Mouse (Mus musculus) liver, adult (tissue): ENCODE data around the gene Fli1.

Experiments used
- GATA4 ChIP-seq: IDR thresholded peaks from 2 replicates; pipeline ENCODE4 v1.6.1; 2014; ENCODE audit warnings: mild to moderate bottlenecking, low read length; ENCODE audit not compliant: insufficient replicate concordance

Fli1 gene

DNA sequence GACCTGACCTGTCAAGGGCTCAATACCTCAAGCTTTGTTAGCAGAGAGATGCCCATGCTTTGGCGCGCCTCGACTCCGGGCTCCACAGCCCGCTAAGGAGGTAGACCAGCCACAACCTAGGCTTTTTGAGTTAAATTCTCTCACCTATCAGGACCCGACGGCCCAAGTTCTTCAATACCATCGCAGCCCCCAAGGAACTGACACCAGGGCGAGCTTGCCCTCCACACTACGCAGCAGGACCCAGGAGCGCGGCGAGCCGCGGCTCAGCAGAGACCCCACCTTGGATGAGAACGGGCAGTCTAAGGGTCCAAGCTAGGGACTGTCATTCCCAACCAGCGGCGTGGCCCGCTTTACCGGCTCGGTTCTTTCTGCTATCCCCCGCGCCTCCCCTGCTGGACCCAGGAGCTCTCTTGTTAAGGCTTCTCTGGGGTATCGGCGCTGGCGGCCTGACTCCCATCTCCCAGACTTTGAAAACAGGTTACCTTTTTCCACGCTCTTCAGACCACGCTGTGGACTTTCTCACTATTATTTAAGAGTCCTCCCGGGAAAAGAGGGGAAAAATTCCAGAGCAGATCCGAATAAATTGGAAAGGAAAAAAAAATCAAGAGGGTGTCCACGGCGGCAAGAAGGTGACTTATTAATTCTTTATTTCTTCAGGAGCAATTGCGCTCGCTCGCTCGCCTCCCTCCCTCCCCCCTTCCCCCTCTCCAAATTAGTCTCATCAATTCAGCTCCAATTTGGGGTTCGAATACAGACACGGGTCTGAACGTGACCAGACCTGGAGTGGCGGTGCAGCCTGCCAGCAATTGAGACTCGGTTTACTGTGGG, at the start of gene Fli1:
Gene Fli1 (minus strand): TSS at position 650 of the 828 bp plus-strand sequence.
- no peak for TF ChIP-seq GATA4

DNA sequence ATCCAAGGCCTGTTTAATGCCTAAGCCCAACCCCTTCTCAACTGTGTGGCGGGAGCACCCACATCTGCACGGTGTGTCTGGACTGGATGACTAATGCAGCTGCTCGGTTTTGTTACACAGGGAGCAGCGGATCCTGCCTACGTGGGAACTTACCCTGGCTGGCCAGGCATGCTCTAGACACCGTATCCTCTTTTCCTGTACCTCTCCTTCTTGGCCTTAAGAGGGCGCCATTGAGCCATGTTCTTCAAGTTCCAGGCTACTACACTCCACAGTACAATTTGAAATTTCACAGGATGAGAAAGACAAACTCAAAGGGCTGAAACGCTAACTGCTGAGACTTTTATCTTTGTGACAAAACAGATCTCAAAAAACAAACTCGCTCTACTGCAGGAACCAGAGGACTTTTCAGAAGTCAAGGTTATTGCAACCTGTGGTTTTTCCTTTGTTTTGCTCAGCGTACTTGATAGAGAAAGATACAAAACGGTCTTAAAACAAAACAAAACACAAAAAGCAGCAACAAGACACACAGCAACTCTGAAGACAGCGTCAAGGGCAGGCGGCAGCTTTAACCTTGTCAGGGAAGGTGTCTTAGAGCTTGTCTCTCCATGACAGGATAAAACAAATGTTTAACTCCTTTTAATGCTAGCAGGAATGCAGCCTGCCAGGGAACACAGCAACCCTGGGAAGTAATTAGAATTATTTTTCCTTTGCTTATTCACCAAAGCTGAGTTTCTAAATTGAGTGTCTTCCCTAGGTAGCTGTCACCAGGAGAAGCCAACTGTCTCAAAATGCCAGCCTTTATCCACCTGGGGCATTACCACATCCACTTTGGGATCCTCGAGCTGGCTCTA, 49.3 kb upstream of the Fli1 start:
- TF ChIP-seq GATA4: no peak

DNA sequence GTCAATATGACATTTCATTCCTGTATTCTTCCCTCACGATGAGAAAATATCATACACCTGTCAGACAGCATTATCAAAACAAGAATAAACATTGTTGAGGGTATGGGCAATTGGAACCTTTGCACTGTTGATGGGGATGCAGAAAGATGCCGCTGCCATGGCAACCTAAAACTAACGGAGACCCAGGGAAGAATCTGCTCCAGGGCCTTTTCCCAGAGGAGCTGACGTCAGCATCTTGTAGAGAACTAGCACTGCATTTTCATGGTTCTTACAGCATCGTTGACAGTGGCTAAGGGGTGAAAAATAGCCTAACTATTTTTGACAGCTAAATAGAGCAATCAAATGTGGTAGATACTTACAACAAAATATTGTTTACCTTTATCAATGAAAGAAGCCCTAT, 47.9 kb upstream of the Fli1 start:
- TF ChIP-seq GATA4: no peak

DNA sequence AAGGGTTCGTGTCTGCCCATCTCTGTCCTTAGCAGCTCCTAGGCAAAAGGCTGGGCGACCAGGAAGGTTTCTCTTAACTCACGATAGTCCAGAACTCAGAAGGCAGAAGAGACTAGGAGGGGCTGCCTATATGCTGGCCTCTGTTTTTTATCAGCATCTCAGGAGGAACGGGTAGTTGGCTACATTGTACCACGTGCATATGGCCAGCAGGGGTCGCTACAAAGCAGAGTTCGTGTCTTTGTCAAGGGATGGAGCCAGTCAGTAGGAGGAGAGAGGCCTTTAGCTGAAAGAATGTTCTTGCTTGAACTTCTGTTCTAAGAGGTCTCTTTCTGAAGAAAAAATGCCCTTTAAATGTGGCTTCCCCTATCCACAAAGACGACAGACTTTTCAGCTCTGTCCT, 47.2 kb upstream of the Fli1 start:
- TF ChIP-seq GATA4: no peak

DNA sequence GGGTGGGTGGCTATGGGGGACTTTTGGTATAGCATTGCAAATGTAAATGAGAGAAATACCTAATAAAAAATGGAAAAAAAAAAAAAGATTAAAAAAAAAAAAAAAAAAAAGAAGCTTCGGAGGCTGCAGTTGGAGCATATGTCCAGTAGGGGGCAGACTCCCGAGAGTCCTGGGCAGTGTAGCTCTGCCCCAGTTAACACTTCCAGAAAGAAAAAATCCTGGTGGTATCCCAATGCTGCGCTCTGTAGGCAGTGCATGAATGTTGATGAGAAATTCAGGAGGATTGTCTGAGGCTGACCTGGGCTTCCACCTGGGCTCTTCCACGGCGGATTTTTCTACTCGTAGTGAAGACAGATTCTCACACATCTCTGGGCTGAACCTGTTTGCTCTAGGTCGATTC, 42.7 kb upstream of the Fli1 start:
- no peak for TF ChIP-seq GATA4

DNA sequence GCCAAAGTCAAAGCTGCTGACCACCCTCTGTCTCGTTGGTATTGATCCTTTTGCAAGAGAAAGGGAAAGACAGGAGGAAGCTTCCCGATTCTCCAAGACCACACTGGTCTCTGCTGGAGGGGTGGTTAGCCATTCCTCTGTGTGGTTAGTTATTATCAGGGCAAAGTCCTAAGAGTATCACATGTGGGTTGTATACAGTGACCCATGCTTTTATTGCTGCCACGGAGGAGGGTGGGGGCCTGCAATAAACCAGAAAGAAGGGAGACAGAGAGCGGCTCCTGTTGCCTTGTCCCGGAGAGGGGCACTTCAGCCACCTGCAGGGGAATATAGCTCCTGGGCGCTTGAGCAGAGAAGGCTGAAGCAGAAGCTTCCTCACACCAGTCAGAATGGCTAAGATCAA, 41.2 kb upstream of the Fli1 start:
- TF ChIP-seq GATA4: no peak

DNA sequence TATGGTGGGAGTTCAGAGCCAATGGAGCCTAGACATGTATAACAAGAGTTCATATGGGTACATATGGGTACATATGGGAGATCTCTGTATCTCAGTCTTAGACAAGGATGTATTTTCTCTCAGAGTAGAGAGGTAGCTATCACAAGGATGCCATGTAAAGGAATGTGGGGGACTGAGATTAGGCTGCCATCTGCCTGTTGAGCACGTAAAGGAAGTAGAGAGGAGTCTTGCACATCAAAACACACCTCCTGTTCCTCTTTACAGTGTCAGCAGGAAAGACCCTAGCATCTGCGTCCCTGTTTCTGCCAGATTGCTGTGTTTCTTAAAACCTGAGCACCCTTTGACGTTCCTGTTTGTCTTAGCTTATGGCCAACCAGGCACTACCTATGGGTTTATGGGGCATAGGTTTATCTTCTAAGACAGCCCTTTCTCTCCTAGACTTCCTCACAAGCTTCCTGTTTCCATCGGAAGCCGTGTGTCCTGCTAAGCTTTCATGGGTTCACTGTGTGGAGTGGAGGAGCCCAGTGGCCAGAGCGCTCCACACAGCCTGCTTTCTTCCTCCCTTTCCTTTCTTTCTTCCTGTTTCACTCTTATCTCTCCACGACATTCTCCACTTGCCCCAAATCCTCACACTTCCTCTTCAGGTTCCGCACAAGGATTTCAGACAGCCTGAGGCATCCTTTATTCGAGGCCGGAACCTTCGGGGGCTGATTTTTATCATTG, 39.4 kb upstream of the Fli1 start:
- no peak for TF ChIP-seq GATA4

GRCm38 (mm10) chr9:32578411-32578810, 35.8 kb upstream of the Fli1 start:
- TF ChIP-seq GATA4: no peak

DNA sequence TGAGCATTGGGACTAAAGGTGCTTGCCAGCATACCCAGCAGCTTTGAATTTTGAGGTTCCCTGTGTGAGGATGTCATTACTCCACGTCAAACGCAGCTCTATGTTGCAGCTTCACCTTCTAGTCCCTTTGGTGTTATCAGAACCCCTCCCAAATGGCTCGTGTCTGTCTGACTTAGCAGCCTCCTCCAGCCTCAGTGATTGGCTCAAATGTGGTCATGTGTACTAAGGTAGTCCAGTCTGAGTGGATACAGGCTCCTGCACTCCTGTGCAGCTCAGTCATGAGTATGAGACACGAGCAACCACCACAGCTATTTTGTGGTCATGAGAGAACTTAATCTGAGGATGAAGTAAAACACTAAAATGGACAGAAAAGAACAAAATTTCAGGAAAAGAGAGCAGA, 31.0 kb upstream of the Fli1 start:
- TF ChIP-seq GATA4: no peak

DNA sequence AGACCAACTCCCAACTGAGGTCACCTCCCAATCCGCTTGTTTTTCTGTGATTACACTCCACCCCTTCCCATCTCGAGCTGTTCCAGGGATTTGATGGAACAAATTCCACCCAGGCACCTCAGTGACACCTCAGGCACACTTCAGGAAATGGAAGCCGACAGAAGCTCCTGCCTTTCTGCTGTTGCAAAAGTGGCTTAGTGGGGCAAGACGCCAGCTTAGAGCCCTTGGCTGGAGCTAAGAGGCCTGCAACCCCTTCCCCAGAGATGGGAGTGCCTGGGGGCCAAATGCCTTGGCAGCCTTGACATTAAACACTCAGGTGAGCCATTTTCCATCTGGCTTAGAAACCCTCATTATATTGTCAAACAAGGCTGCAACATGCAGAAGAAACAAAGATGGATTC, 29.0 kb upstream of the Fli1 start:
- TF ChIP-seq GATA4: no peak

DNA sequence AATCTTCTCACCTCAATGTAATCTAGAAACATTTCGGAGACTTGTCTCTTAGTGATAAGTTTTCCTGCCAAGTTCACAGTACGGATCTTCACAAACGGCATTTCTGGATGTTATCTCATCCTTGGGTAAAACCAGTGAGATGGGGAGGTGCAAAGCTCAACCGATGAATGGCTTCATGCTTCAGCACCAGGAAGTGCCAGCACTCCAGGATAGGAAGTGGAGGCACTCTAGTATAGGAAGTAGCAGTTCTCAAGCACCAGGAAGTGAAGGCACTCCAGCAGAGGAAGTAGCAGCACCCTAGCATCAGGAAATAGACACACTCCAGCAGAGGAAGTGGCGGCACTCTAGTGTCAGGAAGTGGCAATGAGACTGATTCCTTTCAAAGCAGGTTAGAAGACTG, 27.9 kb upstream of the Fli1 start:
- no peak for TF ChIP-seq GATA4

- TF ChIP-seq GATA4: no peak
These were observed 26.6 kb upstream of the Fli1 start for GRCm38 (mm10) chr9:32569261-32569660.

DNA sequence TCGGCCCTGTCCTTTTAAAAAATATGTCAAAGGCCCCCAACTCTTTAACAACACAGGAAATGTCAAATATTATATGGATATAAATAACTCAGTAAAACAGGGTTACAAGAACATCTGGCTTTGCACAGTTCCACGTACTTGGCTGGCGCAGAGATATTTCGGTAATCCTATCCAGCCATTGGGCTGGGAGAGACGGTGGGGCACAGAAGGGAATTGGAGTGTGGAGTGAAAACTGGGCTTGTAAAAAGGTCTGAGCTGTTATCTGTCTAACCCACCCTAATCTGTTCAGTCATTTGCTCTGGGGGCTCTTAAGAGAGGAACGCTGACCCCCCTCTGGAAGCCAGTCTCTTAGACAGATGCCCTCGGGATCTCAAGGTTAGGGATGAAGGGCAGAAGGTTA, 24.9 kb upstream of the Fli1 start:
- TF ChIP-seq GATA4: no peak

DNA sequence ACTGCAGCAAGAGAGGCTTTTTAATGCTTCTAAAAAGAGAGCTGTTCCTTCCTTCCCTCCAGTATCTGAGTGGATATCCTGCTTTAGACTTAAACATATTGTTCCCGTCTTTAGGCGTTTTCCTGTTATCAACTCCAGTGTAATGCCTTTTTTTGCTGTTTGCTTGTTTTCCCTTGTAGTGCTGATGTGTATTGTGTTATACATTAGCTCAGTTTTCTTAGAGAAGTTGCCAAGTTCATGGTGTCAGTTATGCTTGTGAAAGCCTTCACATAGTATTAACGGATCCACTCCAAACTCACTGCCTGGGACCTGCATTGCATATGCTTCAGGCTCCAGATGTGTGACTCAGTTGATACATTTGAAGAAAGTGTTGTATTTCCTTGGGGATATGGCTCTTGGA, 22.6 kb upstream of the Fli1 start:
- TF ChIP-seq GATA4: no peak; the same call in 1 of the 2 replicates

DNA sequence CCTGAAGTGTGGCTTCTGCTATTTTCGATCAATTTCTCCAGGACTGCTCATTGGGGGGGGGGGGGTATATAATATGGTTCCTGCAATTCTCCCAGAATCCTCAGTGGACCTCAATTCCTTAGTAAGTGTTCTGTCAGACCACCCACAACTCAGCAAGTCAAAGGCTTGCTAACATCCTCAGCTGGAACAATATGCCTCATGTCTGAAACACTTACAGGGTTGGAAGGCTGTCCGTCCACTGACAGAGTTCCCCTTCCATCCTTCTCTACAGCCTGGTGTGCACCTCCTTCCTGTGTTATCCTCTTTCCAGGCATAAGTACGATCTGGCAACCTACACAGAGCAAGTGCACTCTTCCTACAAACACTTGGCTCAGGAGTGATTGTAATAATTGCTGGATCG, 20.2 kb upstream of the Fli1 start:
- no peak for TF ChIP-seq GATA4

GRCm38 (mm10) chr9:32562409-32562808, 19.7 kb upstream of the Fli1 start:
- no peak for TF ChIP-seq GATA4

GRCm38 (mm10) chr9:32561190-32561890, 18.7 kb upstream of the Fli1 start:
- TF ChIP-seq GATA4: no peak
